In the genomic region with DNA sequence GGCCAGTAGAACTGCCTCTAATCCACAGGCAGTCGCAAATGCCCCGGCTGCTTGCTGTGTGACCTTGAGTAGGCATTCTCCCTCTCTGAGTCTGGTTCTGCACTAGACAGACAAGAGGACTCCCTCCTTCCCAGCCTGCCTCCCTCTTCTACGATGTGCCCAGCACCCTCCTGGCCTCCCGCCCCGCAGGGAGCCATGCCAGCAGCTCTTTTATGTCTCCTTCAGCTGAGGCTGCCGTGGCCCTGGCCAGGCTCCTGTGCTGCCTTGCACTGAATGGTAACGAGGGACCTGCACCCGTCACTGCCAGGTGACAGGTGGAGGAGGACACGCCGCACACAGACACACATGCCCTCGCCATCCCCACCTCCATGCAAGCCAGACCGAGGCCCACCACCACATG, we compare ENCODE assay signal across 14 mouse cellular contexts. TPM values are rescaled to one million over a fixed set of nuclear protein-coding genes. Genes with fewer than 3 reads are reported as not detected.
A peak's percentile ranks its signal among the peaks of the same experiment; 100 is the strongest.
DNase-seq lines count a peak whose midpoint lies in the region; ATAC-seq lines count a peak whose summit lies in the region.
"Had no signal": no experiment of that assay in that cellular context is flagged by ENCODE, and none has a peak within 500 bp of the region (broad histone marks: within the 10 kb centered on the region; RNA-seq: fewer than 3 reads in every experiment).

No protein-coding gene starts in this region.

- ATAC-seq in forebrain, embryonic 13.5 days, result peak; percentile 50
- ATAC-seq in forebrain, embryonic 11.5 days (replicated peaks; ENCODE audit: low FRiP score), result no peak
- peak; percentile 23; the same call in 1 of the 2 replicates for ATAC-seq in neural tube, embryonic 14.5 days (ENCODE audit: low read depth)
- no peak for ATAC-seq in midbrain, embryonic 16.5 days
- ATAC-seq: CD4-positive, CD25-positive, alpha-beta regulatory T cell, adult 4 months had no signal

- no peak overlapping the region for H3K9ac ChIP-seq in forebrain, embryonic 13.5 days
- no peak overlapping the region for H3K9ac ChIP-seq in forebrain, embryonic 11.5 days (ENCODE audit: low read length)
- H3K9ac ChIP-seq in neural tube, embryonic 14.5 days (replicated peaks; ENCODE audit: low read depth, low read length), result no peak overlapping the region
- H3K9ac ChIP-seq in midbrain, embryonic 16.5 days (ENCODE audit: low read depth, low read length), result 0 out of 2 replicates have a peak overlapping the region, but pooled peaks have one; percentile 6
- H3K9ac ChIP-seq: embryonic facial prominence, embryonic 15.5 days; liver, embryonic 15.5 days had no signal

- no peak overlapping the region for H3K27ac ChIP-seq in forebrain, embryonic 13.5 days
- no peak overlapping the region for H3K27ac ChIP-seq in forebrain, embryonic 11.5 days (ENCODE audit: low read depth, low read length)
- H3K27ac ChIP-seq in neural tube, embryonic 14.5 days (ENCODE audit: low read depth, low read length), result no peak overlapping the region
- H3K27ac ChIP-seq in midbrain, embryonic 16.5 days (ENCODE audit: low read length), result no peak overlapping the region
- H3K27ac ChIP-seq: embryonic facial prominence, embryonic 15.5 days; limb, embryonic 10.5 days; liver, embryonic 15.5 days had no signal

- peaks cover 54% of the 10 kb centered on the region for H3K4me1 ChIP-seq in forebrain, embryonic 13.5 days
- H3K4me1 ChIP-seq in forebrain, embryonic 11.5 days (replicated peaks; ENCODE audit: control insufficient read depth, insufficient read depth, low read length), result peaks cover 13% of the 10 kb centered on the region; the same call in 1 of the 2 replicates
- peaks cover 9% of the 10 kb centered on the region for H3K4me1 ChIP-seq in neural tube, embryonic 14.5 days (ENCODE audit: control insufficient read depth, insufficient read depth, low read length)
- peaks cover 29% of the 10 kb centered on the region for H3K4me1 ChIP-seq in midbrain, embryonic 16.5 days (ENCODE audit: control insufficient read depth, insufficient read depth, low read length)
- H3K4me1 ChIP-seq: embryonic facial prominence, embryonic 15.5 days; liver, embryonic 15.5 days had no signal

- WGBS in forebrain, embryonic 13.5 days, result 35% methylated on average over 12 of the region's 12 CpGs
- 60% methylated on average over 12 of the region's 12 CpGs for WGBS in forebrain, embryonic 11.5 days
- 54% methylated on average over 12 of the region's 12 CpGs for WGBS in neural tube, embryonic 14.5 days
- WGBS in midbrain, embryonic 16.5 days, result 58% methylated on average over 12 of the region's 12 CpGs

- H3K4me2 ChIP-seq in forebrain, embryonic 13.5 days, result peak overlapping the region; percentile 35
- no peak overlapping the region for H3K4me2 ChIP-seq in forebrain, embryonic 11.5 days (ENCODE audit: low read depth, low read length, severe bottlenecking)
- no peak overlapping the region for H3K4me2 ChIP-seq in neural tube, embryonic 14.5 days (ENCODE audit: low read depth, low read length)
- no peak overlapping the region for H3K4me2 ChIP-seq in midbrain, embryonic 16.5 days (ENCODE audit: low read length)
- H3K4me2 ChIP-seq: embryonic facial prominence, embryonic 15.5 days; liver, embryonic 15.5 days had no signal

- H3K36me3 ChIP-seq in forebrain, embryonic 13.5 days (ENCODE audit: poor library complexity, severe bottlenecking), result no peaks in the 10 kb centered on the region
- H3K36me3 ChIP-seq in forebrain, embryonic 11.5 days (ENCODE audit: control insufficient read depth, insufficient read depth, low read length), result no peaks in the 10 kb centered on the region
- no peaks in the 10 kb centered on the region for H3K36me3 ChIP-seq in neural tube, embryonic 14.5 days (ENCODE audit: control insufficient read depth, insufficient read depth, low read length)
- H3K36me3 ChIP-seq in midbrain, embryonic 16.5 days (ENCODE audit: control insufficient read depth, insufficient read depth, low read length), result no peaks in the 10 kb centered on the region
- H3K36me3 ChIP-seq: embryonic facial prominence, embryonic 15.5 days; limb, embryonic 10.5 days; liver, embryonic 15.5 days had no signal

- DNase-seq in forebrain, embryonic 11.5 days (ENCODE audit: low spot score), result no peak
- DNase-seq in neural tube, embryonic 10.5 days (ENCODE audit: extremely low spot score, low spot score), result no peak
- DNase-seq in cerebellum, postnatal 25 days, result peak; percentile 49 to 69
- no peak for DNase-seq in left cerebral cortex, postnatal 4 days
- DNase-seq: kidney, adult 18-20 months; lung, postnatal 36 days; thymus, postnatal 36 days had no signal

- H3K27me3 ChIP-seq in forebrain, embryonic 13.5 days, result peaks cover 73% of the 10 kb centered on the region
- H3K27me3 ChIP-seq in forebrain, embryonic 11.5 days (ENCODE audit: control insufficient read depth, insufficient read depth, low read length), result peaks cover 6% of the 10 kb centered on the region; the same call in 1 of the 2 replicates
- 0 out of 2 replicates have a peak, but pooled peaks cover 4% of the 10 kb centered on the region for H3K27me3 ChIP-seq in neural tube, embryonic 14.5 days (ENCODE audit: control insufficient read depth, insufficient read depth, low read length)
- H3K27me3 ChIP-seq in midbrain, embryonic 16.5 days (ENCODE audit: control insufficient read depth, insufficient read depth, low read depth, low read length), result no peaks in the 10 kb centered on the region; the same call in 1 of the 2 replicates
- H3K27me3 ChIP-seq: liver, embryonic 15.5 days had no signal

- intact Hi-C loops in left cerebral cortex, postnatal 4 days (cut with DNase I), result no loop called here

- no peaks in the 10 kb centered on the region for H3K9me3 ChIP-seq in forebrain, embryonic 13.5 days (replicated peaks)
- no peaks in the 10 kb centered on the region for H3K9me3 ChIP-seq in forebrain, embryonic 11.5 days (ENCODE audit: control insufficient read depth, low read length)
- H3K9me3 ChIP-seq in neural tube, embryonic 14.5 days (ENCODE audit: control insufficient read depth, low read length), result no peaks in the 10 kb centered on the region
- no peaks in the 10 kb centered on the region for H3K9me3 ChIP-seq in midbrain, embryonic 16.5 days (replicated peaks; ENCODE audit: control insufficient read depth, low read length, poor library complexity, severe bottlenecking)
- H3K9me3 ChIP-seq: embryonic facial prominence, embryonic 15.5 days; limb, embryonic 10.5 days; liver, embryonic 15.5 days had no signal

- no peak overlapping the region for H3K4me3 ChIP-seq in forebrain, embryonic 13.5 days
- H3K4me3 ChIP-seq in forebrain, embryonic 11.5 days (ENCODE audit: low read depth, low read length), result no peak overlapping the region
- no peak overlapping the region for H3K4me3 ChIP-seq in neural tube, embryonic 14.5 days (ENCODE audit: low read depth, low read length)
- no peak overlapping the region for H3K4me3 ChIP-seq in midbrain, embryonic 16.5 days (ENCODE audit: low read depth, low read length)
- H3K4me3 ChIP-seq: embryonic facial prominence, embryonic 15.5 days; limb, embryonic 10.5 days; liver, embryonic 15.5 days had no signal

RNA-seq across cellular contexts. Expression of a gene that starts 31.7 kb away (rescaled TPM):
- 7.2 and 7.5 TPM in 2 replicates for polyA plus RNA-seq in forebrain, embryonic 13.5 days (2015; fragmentation: Nextera tagmentation; extraction: Ambion mirVana)
- 2.9 and 3.7 TPM in 2 replicates for polyA plus RNA-seq in forebrain, embryonic 11.5 days (2014; fragmentation: Nextera tagmentation; extraction: Ambion mirVana)
- polyA plus RNA-seq in neural tube, embryonic 14.5 days (2014; fragmentation: Nextera tagmentation; extraction: Ambion mirVana), result 12.4 and 15.7 TPM in 2 replicates
- 14.1 and 16.3 TPM in 2 replicates for polyA plus RNA-seq in midbrain, embryonic 16.5 days (2015; fragmentation: Nextera tagmentation; extraction: Ambion mirVana)
- 10 to 100 TPM; 51.7 to 52.6 TPM for total RNA-seq in left cerebral cortex, postnatal 4 days (2021)

RNA-seq across cellular contexts. Expression of a gene that starts 40.2 kb away (rescaled TPM):
- polyA plus RNA-seq in forebrain, embryonic 13.5 days (2015; fragmentation: Nextera tagmentation; extraction: Ambion mirVana), result 0.48 and 0.59 TPM in 2 replicates
- polyA plus RNA-seq in forebrain, embryonic 11.5 days (2014; fragmentation: Nextera tagmentation; extraction: Ambion mirVana), result 0.41 and 0.65 TPM in 2 replicates
- 0.13 and 1.0 TPM in 2 replicates for polyA plus RNA-seq in neural tube, embryonic 14.5 days (2014; fragmentation: Nextera tagmentation; extraction: Ambion mirVana)
- polyA plus RNA-seq in midbrain, embryonic 16.5 days (2015; fragmentation: Nextera tagmentation; extraction: Ambion mirVana), result 0.57 and 0.77 TPM in 2 replicates
- 1 to 10 TPM; 1.1 to 1.3 TPM for total RNA-seq in left cerebral cortex, postnatal 4 days (2021)

Comparison
In these comparisons a context has a peak if more than half of its experiments do, and no peak if none do; other contexts are left out.
1. ATAC-seq: peak in forebrain, embryonic 13.5 days (single experiment) and neural tube, embryonic 14.5 days (single experiment); none in forebrain, embryonic 11.5 days (single experiment) and midbrain, embryonic 16.5 days (single experiment).
2. DNase-seq: peak in cerebellum, postnatal 25 days (2 of 2); none in forebrain, embryonic 11.5 days (single experiment), neural tube, embryonic 10.5 days (single experiment) and left cerebral cortex, postnatal 4 days (single experiment).